Mouse (Mus musculus) activated CD4-positive, CD25-positive, alpha-beta regulatory T cell, adult 9 weeks (primary cell): Measurements from ENCODE around the gene Nop10. TPM values are rescaled to one million over a fixed set of nuclear protein-coding genes. Genes with fewer than 3 reads are reported as not detected.

ENCODE experiments used
- polyA plus RNA-seq: library from polyadenylated mRNA; unstranded; fragments of 100-300 nt; shearing (Covaris generic); gene quantifications from one replicate; pipeline ENCODE4 v1.2.1, GENCODE M21; 2017

The Nop10 gene
- 148 TPM for polyA plus RNA-seq

DNA sequence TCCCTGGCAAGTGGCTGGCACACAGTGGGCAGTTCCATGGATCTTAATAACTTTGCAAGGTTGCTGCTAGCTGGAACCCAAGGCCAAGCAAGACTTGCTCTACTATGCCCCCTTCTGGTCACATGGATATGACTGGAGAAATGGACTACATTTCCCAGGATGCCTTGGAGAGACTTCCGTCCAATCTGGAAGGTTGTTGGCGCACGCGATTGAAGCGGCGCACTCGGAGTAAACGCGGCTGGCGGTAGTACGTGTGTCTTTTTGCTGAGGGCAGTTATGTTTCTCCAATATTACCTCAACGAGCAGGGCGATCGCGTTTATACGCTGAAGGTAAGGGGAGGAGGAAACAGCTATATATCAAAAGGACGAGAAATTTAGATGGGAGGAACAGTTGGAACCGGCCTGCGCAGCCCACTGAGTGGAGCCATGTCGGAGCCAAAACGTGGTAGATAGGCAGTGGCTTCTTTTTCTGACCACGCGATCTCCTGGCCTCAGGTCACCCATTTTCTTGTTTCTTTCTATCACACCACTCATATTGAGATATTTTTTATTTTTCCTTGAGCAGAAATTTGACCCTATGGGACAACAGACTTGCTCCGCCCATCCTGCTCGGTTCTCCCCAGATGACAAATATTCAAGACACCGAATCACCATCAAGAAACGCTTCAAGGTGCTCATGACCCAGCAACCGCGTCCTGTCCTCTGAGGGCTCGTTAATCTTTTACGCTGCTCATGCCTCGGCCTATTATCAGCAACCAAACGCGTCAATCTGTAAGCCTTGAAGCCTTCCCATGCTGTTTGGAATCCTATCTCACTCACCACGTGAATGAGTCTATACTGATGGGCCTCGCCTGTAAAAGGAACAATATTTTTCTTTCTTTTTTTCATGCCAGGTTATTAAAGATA lies at the start of gene Nop10:
Nop10 (plus strand) TSS at position 179 of the 906 bp plus-strand sequence.

DNA sequence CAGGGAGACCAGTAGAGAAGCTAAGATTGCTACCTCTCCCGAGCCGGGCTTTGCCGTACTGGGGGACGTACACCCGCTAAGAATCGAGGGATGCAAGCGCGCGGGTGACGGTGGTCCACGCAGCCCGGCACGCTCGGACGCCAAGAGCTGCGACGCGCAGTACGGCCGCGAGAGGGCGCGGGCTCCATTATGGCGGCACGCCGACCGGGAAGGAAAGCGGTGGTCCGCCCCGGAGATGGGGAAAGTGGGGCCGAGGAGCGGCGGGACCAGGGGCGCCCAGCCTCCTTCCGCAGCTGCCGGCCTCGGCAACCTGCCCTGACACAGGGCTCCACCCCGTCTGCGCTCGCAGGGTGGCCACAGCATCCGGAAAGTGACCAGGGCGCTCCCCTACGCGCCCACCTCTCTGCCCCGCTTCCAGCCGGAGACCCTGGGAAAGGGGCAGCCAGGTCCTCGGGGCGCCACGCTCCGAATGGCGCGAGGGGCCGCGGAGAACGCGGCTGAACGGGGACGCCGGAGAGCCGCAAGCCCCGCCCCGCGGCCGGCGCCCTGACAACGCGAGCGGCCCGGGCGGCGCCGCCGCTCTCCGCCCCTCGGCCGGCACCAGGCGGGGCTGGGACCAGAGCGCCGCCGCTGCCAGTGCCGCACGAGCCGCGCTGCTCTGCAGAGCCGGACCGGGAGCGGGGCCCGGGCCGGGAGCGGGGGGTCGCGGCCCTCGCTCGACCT lies 22.4 kb upstream of the Nop10 start, which contains the start of gene Lpcat4:
Lpcat4 (plus strand) TSS at position 257 of the 723 bp plus-strand sequence.

DNA sequence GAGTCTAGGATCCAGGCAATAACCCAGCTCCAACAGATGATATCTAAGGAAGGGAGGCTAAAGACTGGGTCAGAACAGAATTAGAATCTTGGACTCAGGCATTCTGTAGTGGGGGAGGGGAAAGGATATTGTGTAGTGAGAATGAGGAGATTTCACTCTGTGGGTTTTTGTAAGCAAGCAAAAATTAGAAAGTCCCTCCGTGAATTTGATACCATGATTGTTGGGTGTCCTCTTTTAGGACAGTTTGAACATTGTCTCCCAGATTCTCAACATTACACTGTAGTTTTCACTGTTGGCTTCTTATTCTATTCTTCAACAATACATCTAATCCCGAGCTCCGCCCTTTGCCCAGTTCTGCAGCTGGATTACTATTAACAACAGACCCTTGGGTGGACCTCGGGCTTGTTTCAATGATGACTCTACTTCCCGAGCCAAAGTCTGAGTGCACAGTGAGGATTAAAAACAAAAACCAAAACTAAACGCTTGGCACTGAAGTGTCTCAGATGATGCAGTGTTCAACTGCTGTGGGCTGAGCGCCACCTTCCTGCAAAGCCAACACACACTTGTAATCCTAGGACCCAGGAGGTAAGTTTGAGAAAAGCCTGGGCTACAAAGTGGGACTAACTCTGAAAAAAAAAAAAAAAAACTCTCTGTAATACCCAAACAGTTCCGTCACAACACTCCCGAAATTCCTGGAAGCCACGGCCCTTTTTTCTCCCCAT lies 2.3 kb upstream of the Nop10 start, which contains the start of gene Nutm1:
Nutm1 (minus strand) TSS at position 51 of the 722 bp plus-strand sequence.

GRCm38 (mm10) chr2:112265448-112266241 lies 3.9 kb downstream of the Nop10 start, which contains the start of gene Slc12a6:
Gene Slc12a6 (plus strand): TSS chr2:112265825.

GRCm38 (mm10) chr2:112266242-112266592 lies 4.5 kb downstream of the Nop10 start, which contains the start of gene Gm21985:
Gene Gm21985 (plus strand): TSS chr2:112266314.

Other genes with a start within 250 kb of the Nop10 start
- not detected for gene Olfr1310, start 249.2 kb upstream of the Nop10 start, polyA plus RNA-seq
- not detected for gene Olfr1311, start 237.5 kb upstream of the Nop10 start, polyA plus RNA-seq
- not detected for gene Olfr1312, start 211.7 kb upstream of the Nop10 start, polyA plus RNA-seq
- not detected for gene Olfr1313, start 184.1 kb upstream of the Nop10 start, polyA plus RNA-seq
- gene Olfr1314, start 165.1 kb upstream of the Nop10 start, polyA plus RNA-seq, result not detected
- not detected for gene Olfr1315-ps1, start 146.5 kb upstream of the Nop10 start, polyA plus RNA-seq
- not detected for gene Olfr1316, start 126.9 kb upstream of the Nop10 start, polyA plus RNA-seq
- not detected for gene Olfr1317, start 121.6 kb upstream of the Nop10 start, polyA plus RNA-seq
- gene Olfr1318, start 107.7 kb upstream of the Nop10 start, polyA plus RNA-seq, result not detected
- 70.5 TPM for gene Lpcat4, start 22.5 kb upstream of the Nop10 start, polyA plus RNA-seq
- gene Nutm1, start 2.6 kb upstream of the Nop10 start, polyA plus RNA-seq, result not detected
- gene Slc12a6, start 3.9 kb downstream of the Nop10 start, polyA plus RNA-seq, result 109 TPM
- not detected for gene Gm21985, start 4.4 kb downstream of the Nop10 start, polyA plus RNA-seq
- gene Emc4, start 106.1 kb downstream of the Nop10 start, polyA plus RNA-seq, result 87.5 TPM
- 21.7 TPM for gene Katnbl1, start 117.3 kb downstream of the Nop10 start, polyA plus RNA-seq
- gene Emc7, start 193.1 kb downstream of the Nop10 start, polyA plus RNA-seq, result 20.9 TPM
- gene Chrm5, start 218.8 kb downstream of the Nop10 start, polyA plus RNA-seq, result not detected
- 15.4 TPM for gene Aven, start 231.0 kb downstream of the Nop10 start, polyA plus RNA-seq